Mouse (Mus musculus) erythroid progenitor cell, adult 5-6 weeks (primary cell): ENCODE results near the gene Tpr. TPM values are rescaled to one million over a fixed set of nuclear protein-coding genes. Genes with fewer than 3 reads are reported as not detected.

ENCODE experiments used
- ATAC-seq: replicated peaks from 2 replicates; pipeline ENCODE4 v1.8.0; 2016; ENCODE audit warnings: moderate number of reproducible peaks, mild to moderate bottlenecking, moderate TSS enrichment, inconsistent platforms; ENCODE audit not compliant: poor library complexity, low FRiP score, severe bottlenecking
- total RNA-seq, 2 experiments: library from RNA; stranded (forward) in 1 of 2; stranded (reverse) in 1 of 2; fragments of 150-400 nt in 1 of 2; fragments of 186-747, 209-891 nt in 1 of 2; gene quantifications; 2 replicates each; pipeline versions ENCODE4 v1.2.3 to v1.2.4; 2015 to 2017; ENCODE audit warnings: low replicate concordance in 2 of 2

The Tpr gene
- total RNA-seq, 2 experiments from 2014 or later: 267 to 283 TPM

DNA sequence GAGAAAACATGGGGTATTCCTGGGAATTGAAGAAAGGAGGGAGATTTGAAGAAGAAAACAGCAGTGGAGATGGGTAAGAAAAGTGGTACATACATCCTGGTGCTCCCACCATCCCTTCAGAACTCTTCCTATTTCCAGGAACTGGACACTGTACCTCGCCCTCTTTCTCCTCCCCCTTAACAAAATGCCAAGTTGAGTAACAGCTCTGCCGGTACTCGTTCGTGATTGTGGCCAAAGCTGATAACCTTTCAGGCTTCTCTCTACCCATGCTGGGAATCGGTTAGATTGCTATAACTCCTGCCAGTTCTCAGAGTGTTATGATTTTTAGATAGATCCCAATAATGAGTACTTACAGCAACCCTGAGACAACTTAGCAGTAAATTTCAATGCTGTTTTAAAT lies 66.3 kb downstream of the Tpr start:
- no peak for ATAC-seq

GRCm38 (mm10) chr1:150459599-150459998 lies 67.0 kb downstream of the Tpr start:
- ATAC-seq: no peak

- no peak for ATAC-seq
Observed at GRCm38 (mm10) chr1:150460595-150460994, 68.0 kb downstream of the Tpr start.

DNA sequence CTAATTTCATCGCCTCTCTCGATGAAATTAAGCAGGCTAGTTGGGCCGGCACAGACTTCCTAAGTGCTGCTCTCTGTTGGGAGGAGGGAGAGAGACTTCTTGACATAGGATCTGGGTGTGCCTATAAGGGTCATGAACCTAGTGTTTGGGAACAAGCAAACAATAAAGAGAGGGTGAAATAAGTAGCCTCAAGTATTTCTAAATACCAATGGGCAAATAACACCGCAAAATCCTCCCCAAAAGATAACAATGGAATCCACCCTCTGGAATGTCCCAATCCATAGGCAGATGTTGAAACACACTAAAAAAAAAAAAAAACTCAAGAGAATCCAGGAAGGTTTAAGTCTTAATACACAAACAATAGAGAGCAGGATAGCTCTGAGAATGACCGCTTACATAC lies 70.4 kb downstream of the Tpr start:
- no peak for ATAC-seq

DNA sequence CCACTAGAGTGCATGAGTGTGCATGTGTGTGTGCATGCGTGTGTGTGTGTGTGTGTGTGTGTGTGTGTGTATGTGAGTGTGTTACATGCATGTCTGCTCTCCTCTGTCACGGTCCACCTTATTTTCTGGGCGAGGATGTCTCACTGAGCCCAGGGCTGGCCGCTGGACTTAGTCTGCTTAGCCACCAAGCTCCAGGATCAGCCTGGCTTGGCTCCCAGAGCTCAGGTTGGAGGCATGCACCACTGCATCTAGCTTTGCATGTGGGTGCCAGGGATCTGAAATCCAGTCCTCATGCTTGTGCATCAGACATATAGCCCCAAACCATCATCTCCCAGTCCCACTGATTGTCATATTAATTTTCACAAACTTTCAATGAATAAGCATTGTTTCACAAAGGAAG lies 71.1 kb downstream of the Tpr start:
- ATAC-seq: no peak

DNA sequence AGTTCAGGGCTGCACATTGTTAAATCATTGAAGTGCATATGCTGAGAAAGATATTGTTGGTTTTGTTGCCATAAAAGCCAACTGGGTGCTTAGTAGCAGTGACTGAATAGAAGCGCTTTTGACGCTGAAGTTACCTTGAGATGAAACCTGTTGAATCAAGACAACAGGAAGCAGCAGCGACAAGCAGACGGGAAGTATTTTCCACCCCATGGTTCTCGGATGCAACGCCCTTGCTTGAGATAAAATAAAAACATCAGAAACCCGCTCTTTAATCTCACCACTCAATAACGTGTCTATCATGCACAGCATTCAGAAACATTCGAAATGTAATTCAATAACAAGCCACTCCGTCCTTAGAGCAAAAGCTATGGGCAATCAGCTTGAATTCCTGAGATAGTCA lies 72.7 kb downstream of the Tpr start:
- no peak for ATAC-seq

GRCm38 (mm10) chr1:150466132-150466531 lies 73.5 kb downstream of the Tpr start, which contains the start of gene Prg4:
TSS of gene Prg4 (minus strand) at chr1:150466165.
- no peak for ATAC-seq

- ATAC-seq: no peak
Observed at GRCm38 (mm10) chr1:150469992-150470391, 77.4 kb downstream of the Tpr start.

DNA sequence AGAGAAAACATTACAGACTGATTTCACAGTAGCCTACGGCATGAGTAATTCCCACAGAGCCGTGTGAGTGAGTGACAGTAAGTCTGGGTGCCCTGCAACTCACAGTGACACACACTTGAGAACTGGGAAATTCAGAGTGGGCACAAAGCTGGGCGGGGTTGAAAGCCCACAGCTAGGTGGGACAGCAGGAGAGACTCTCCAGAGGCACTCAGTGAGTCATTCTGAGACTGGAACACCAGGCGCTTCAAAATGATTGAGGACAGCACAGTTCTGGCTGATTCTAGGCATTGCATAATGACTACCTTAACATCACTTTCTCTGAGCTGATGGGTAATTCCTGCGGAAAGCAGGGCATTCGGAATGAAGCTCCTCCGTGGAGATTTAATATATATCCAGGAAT lies 79.9 kb downstream of the Tpr start:
- no peak for ATAC-seq

DNA sequence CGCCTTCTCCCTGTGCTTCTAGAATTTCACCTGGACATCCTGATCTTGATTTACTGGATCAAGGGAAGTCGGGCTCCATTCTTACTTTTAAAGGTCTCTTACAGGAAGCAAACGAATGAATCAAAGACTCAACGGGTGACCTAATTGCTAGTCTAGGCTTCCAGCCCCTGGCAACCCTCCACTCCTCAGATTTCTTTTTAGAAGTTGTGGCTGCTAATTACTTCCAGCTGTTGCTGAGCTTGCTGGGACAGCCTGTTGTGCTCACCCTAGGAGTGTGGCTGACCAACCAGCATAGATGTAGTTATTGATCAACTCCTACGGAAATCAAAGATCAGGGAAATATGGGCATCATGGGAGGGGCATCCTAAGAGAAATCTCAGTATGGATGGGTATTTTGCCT lies 88.0 kb downstream of the Tpr start:
- ATAC-seq: no peak

DNA sequence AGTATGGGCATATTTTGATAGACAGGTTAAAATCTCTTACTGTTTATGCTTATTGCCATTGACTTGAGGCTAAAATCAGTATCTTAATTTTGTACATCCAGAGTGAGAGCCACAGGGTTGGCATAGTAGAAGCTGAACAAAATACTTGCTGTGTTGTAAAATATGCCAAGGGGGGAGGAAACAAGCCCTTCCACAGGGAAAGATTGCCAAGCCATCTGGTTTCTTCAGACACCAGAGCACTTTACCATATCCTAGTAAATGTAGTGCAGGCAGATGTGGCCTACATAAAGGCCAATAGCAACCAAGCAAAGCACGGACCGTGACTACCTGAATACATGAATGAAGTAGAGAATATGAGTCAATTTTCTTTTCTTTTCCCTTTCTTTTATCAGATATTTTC lies 96.5 kb downstream of the Tpr start:
- ATAC-seq: no peak

- no peak for ATAC-seq
Observed at GRCm38 (mm10) chr1:150496626-150497302, 104.1 kb downstream of the Tpr start.

DNA sequence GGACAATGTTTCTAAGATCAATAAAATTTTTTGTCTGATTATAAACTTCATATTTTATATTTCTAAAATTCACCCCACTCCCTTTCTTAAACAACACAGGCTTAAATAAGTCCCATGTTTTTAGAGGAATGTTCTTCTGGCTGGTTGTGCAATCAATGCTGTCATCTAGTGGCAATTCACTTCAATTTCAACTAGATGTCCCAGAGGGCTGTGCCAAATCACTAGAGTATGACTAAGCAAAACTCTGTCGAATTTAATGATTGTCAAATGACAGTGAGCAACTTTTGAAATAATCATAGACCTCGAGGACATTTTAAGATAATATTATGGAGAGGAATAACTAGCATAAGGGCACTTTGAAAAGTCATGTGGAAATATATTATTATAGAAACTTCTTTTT lies 105.1 kb downstream of the Tpr start:
- no peak for ATAC-seq

GRCm38 (mm10) chr1:150498177-150498576 lies 105.5 kb downstream of the Tpr start:
- ATAC-seq: no peak

Other genes with a start within 250 kb of the Tpr start
- gene Pdc, start 73.4 kb upstream of the Tpr start, total RNA-seq (2015; ENCODE audit: low replicate concordance): not detected in 2 replicates
- not detected in 2 replicates for gene Pdc, start 73.4 kb upstream of the Tpr start, total RNA-seq (2017; ENCODE audit: low replicate concordance)
- gene Odr4, start 242 bp downstream of the Tpr start, total RNA-seq (2015; ENCODE audit: low replicate concordance): 25.2 and 29.3 TPM in 2 replicates
- gene Odr4, start 242 bp downstream of the Tpr start, total RNA-seq (2017; ENCODE audit: low replicate concordance): 11.8 and 18.5 TPM in 2 replicates
- gene Prg4, start 73.3 kb downstream of the Tpr start, total RNA-seq (2015; ENCODE audit: low replicate concordance): not detected in 2 replicates
- gene Prg4, start 73.3 kb downstream of the Tpr start, total RNA-seq (2017; ENCODE audit: low replicate concordance): not detected in 2 replicates